In genomic region chr7:72294886-72295285, GRCm38 (mm10) we compare ENCODE assay signal across 24 mouse cellular contexts. TPM values are rescaled to one million over a fixed set of nuclear protein-coding genes. Genes with fewer than 3 reads are reported as not detected.
A peak's percentile ranks its signal among the peaks of the same experiment; 100 is the strongest.
DNase-seq lines count a peak whose midpoint lies in the region; ATAC-seq and TF ChIP-seq lines count a peak whose summit lies in the region.
"Had no signal": no experiment of that assay in that cellular context is flagged by ENCODE, and none has a peak within 500 bp of the region (broad histone marks: within the 10 kb centered on the region; RNA-seq: fewer than 3 reads in every experiment).

No protein-coding gene starts in this region.

- no peak for ATAC-seq in embryonic facial prominence, embryonic 14.5 days (ENCODE audit: low read depth)
- ATAC-seq in lung, embryonic 14.5 days (ENCODE audit: insufficient read depth), result no peak
- ATAC-seq: forebrain, embryonic 15.5 days; Patski had no signal

- no peak overlapping the region for H3K9ac ChIP-seq in embryonic facial prominence, embryonic 14.5 days (ENCODE audit: low read depth, low read length)
- H3K9ac ChIP-seq in lung, embryonic 14.5 days, result no peak overlapping the region
- H3K9ac ChIP-seq: embryonic facial prominence, embryonic 12.5 days; forebrain, embryonic 12.5 days; forebrain, embryonic 15.5 days; heart, embryonic 12.5 days; heart, embryonic 15.5 days; hindbrain, embryonic 13.5 days had no signal

- H3K27ac ChIP-seq in embryonic facial prominence, embryonic 14.5 days (replicated peaks; ENCODE audit: low read depth, low read length), result no peak overlapping the region
- H3K27ac ChIP-seq in embryonic facial prominence, embryonic 10.5 days (replicated peaks), result no peak overlapping the region
- no peak overlapping the region for H3K27ac ChIP-seq in lung, embryonic 14.5 days (ENCODE audit: low read depth)
- H3K27ac ChIP-seq: embryonic facial prominence, embryonic 12.5 days; forebrain, embryonic 12.5 days; forebrain, embryonic 15.5 days; heart, embryonic 15.5 days; hindbrain, embryonic 10.5 days; hindbrain, embryonic 13.5 days had no signal

- no peaks in the 10 kb centered on the region for H3K27me3 ChIP-seq in embryonic facial prominence, embryonic 14.5 days (replicated peaks; ENCODE audit: control insufficient read depth, insufficient read depth, low read length)
- H3K27me3 ChIP-seq in embryonic facial prominence, embryonic 10.5 days (replicated peaks; ENCODE audit: low read depth, poor library complexity, severe bottlenecking), result no peaks in the 10 kb centered on the region
- no peaks in the 10 kb centered on the region for H3K27me3 ChIP-seq in lung, embryonic 14.5 days (ENCODE audit: insufficient read depth, low read length)
- H3K27me3 ChIP-seq: embryonic facial prominence, embryonic 12.5 days; forebrain, embryonic 12.5 days; forebrain, embryonic 15.5 days; heart, embryonic 12.5 days; heart, embryonic 15.5 days; hindbrain, embryonic 13.5 days; Patski had no signal

- peak; percentile 3 for DNase-seq in embryonic facial prominence, embryonic 14.5 days (ENCODE audit: low spot score)
- DNase-seq in embryonic facial prominence, embryonic 10.5 days (ENCODE audit: low spot score), result no peak
- peak; percentile 12 for DNase-seq in kidney, postnatal 10 days
- no peak for DNase-seq in kidney, postnatal 25 days
- peak; percentile 3 for DNase-seq in lung, embryonic 14.5 days
- no peak for DNase-seq in lung, postnatal 14 days
- peak; percentile 58 for DNase-seq in Muller cell, postnatal 12 days (ENCODE audit: inconsistent ontology term)
- DNase-seq: adrenal gland, postnatal 10 days; adrenal gland, postnatal 36 days; cerebellum, adult 18-20 months; cerebellum, adult 9-10 months; cerebellum, postnatal 14 days; gastrocnemius, postnatal 25 days; heart, adult 18-20 months; heart, postnatal 36 days had no signal

- H3K4me2 ChIP-seq in embryonic facial prominence, embryonic 14.5 days (ENCODE audit: low read depth, low read length), result no peak overlapping the region
- no peak overlapping the region for H3K4me2 ChIP-seq in lung, embryonic 14.5 days
- H3K4me2 ChIP-seq: embryonic facial prominence, embryonic 12.5 days; forebrain, embryonic 12.5 days; forebrain, embryonic 15.5 days; heart, embryonic 12.5 days; heart, embryonic 15.5 days; hindbrain, embryonic 13.5 days had no signal

- no peaks in the 10 kb centered on the region for H3K4me1 ChIP-seq in embryonic facial prominence, embryonic 14.5 days (ENCODE audit: control insufficient read depth, insufficient read depth, low read length)
- H3K4me1 ChIP-seq in embryonic facial prominence, embryonic 10.5 days, result no peaks in the 10 kb centered on the region
- no peaks in the 10 kb centered on the region for H3K4me1 ChIP-seq in lung, embryonic 14.5 days (ENCODE audit: insufficient read depth)
- H3K4me1 ChIP-seq: embryonic facial prominence, embryonic 12.5 days; forebrain, embryonic 12.5 days; forebrain, embryonic 15.5 days; heart, embryonic 12.5 days; heart, embryonic 15.5 days; hindbrain, embryonic 10.5 days had no signal

- no peak overlapping the region for H3K4me3 ChIP-seq in embryonic facial prominence, embryonic 14.5 days (ENCODE audit: low read depth, low read length)
- no peak overlapping the region for H3K4me3 ChIP-seq in embryonic facial prominence, embryonic 10.5 days
- no peak overlapping the region for H3K4me3 ChIP-seq in lung, embryonic 14.5 days (ENCODE audit: low read depth, low read length)
- H3K4me3 ChIP-seq: embryonic facial prominence, embryonic 12.5 days; erythroblast, embryonic 14.5 days; forebrain, embryonic 12.5 days; forebrain, embryonic 15.5 days; heart, embryonic 12.5 days; heart, embryonic 15.5 days; hindbrain, embryonic 10.5 days; hindbrain, embryonic 13.5 days had no signal

- H3K36me3 ChIP-seq in embryonic facial prominence, embryonic 14.5 days (ENCODE audit: control insufficient read depth, insufficient read depth, low read length), result no peaks in the 10 kb centered on the region
- no peaks in the 10 kb centered on the region for H3K36me3 ChIP-seq in embryonic facial prominence, embryonic 10.5 days (replicated peaks)
- no peaks in the 10 kb centered on the region for H3K36me3 ChIP-seq in lung, embryonic 14.5 days (ENCODE audit: insufficient read depth)
- H3K36me3 ChIP-seq: embryonic facial prominence, embryonic 12.5 days; forebrain, embryonic 12.5 days; forebrain, embryonic 15.5 days; heart, embryonic 12.5 days; heart, embryonic 15.5 days; hindbrain, embryonic 10.5 days; hindbrain, embryonic 13.5 days had no signal

- H3K9me3 ChIP-seq in embryonic facial prominence, embryonic 14.5 days (ENCODE audit: control insufficient read depth, low read length), result no peaks in the 10 kb centered on the region
- H3K9me3 ChIP-seq in embryonic facial prominence, embryonic 10.5 days, result no peaks in the 10 kb centered on the region
- no peaks in the 10 kb centered on the region for H3K9me3 ChIP-seq in lung, embryonic 14.5 days (ENCODE audit: low read depth, low read length)
- H3K9me3 ChIP-seq: embryonic facial prominence, embryonic 12.5 days; forebrain, embryonic 12.5 days; forebrain, embryonic 15.5 days; heart, embryonic 12.5 days; heart, embryonic 15.5 days; hindbrain, embryonic 10.5 days; hindbrain, embryonic 13.5 days had no signal

- no peak for TF ChIP-seq CTCF in lung, embryonic 14.5 days (IDR thresholded peaks at IDR 0.05; ENCODE audit: low read depth)

- 73% methylated on average over 2 of the region's 2 CpGs for WGBS in embryonic facial prominence, embryonic 14.5 days
- WGBS in embryonic facial prominence, embryonic 10.5 days, result 76% methylated on average over 2 of the region's 2 CpGs
- WGBS in lung, embryonic 14.5 days, result 66% methylated on average over 2 of the region's 2 CpGs

RNA-seq across cellular contexts. Expression of gene Mctp2, which starts 11.5 kb away (rescaled TPM):
- 1.4 and 1.6 TPM in 2 replicates for polyA plus RNA-seq in embryonic facial prominence, embryonic 14.5 days (2014; fragmentation: Nextera tagmentation; extraction: Ambion mirVana)
- polyA plus RNA-seq in embryonic facial prominence, embryonic 10.5 days (2016; fragmentation: Nextera tagmentation; extraction: Ambion mirVana), result 0.48 and 0.51 TPM in 2 replicates
- polyA plus RNA-seq in lung, embryonic 14.5 days (2014; fragmentation: Nextera tagmentation; extraction: Ambion mirVana), result 2.8 and 3.8 TPM in 2 replicates
- polyA plus RNA-seq: erythroblast, embryonic 14.5 days had no signal

Comparison
In these comparisons a context has a peak if more than half of its experiments do, and no peak if none do; other contexts are left out.
1. DNase-seq: peak in embryonic facial prominence, embryonic 14.5 days (single experiment), kidney, postnatal 10 days (single experiment), lung, embryonic 14.5 days (single experiment) and Muller cell, postnatal 12 days (single experiment); none in embryonic facial prominence, embryonic 10.5 days (single experiment), kidney, postnatal 25 days (0 of 2) and lung, postnatal 14 days (single experiment).